Mouse (Mus musculus) liver, adult (tissue): ENCODE data around the gene Prim1.

ENCODE experiments used
- GATA4 ChIP-seq: IDR thresholded peaks from 2 replicates; pipeline ENCODE4 v1.6.1; 2014; ENCODE audit warnings: mild to moderate bottlenecking, low read length; ENCODE audit not compliant: insufficient replicate concordance

Prim1 gene

GRCm38 (mm10) chr10:128015068-128015934 lies at the start of gene Prim1:
Gene Prim1, plus strand, starts transcription at chr10:128015168.
- no peak for TF ChIP-seq GATA4

GRCm38 (mm10) chr10:127966506-127966905 lies 48.5 kb upstream of the Prim1 start:
- TF ChIP-seq GATA4 = peak; percentile 55; the same call in 1 of the 2 replicates

GRCm38 (mm10) chr10:127969820-127970219 lies 45.1 kb upstream of the Prim1 start:
- peak; percentile 96 for TF ChIP-seq GATA4

GRCm38 (mm10) chr10:127970359-127970831 lies 44.6 kb upstream of the Prim1 start:
- no peak for TF ChIP-seq GATA4

- no peak for TF ChIP-seq GATA4
These were observed 43.8 kb upstream of the Prim1 start for GRCm38 (mm10) chr10:127971135-127971534.

GRCm38 (mm10) chr10:127974062-127974461 lies 40.9 kb upstream of the Prim1 start:
- TF ChIP-seq GATA4 = no peak

GRCm38 (mm10) chr10:127975503-127975902 lies 39.5 kb upstream of the Prim1 start:
- TF ChIP-seq GATA4 = no peak

- no peak for TF ChIP-seq GATA4
These were observed 30.3 kb upstream of the Prim1 start for GRCm38 (mm10) chr10:127984650-127985049.

- no peak for TF ChIP-seq GATA4
These were observed 29.4 kb upstream of the Prim1 start for GRCm38 (mm10) chr10:127985601-127986000.

- TF ChIP-seq GATA4 = no peak
These were observed 18.3 kb upstream of the Prim1 start for GRCm38 (mm10) chr10:127996690-127997089.

- TF ChIP-seq GATA4 = no peak
These were observed 16.7 kb upstream of the Prim1 start for GRCm38 (mm10) chr10:127998260-127998659.

GRCm38 (mm10) chr10:128003281-128003801 lies 11.6 kb upstream of the Prim1 start:
- no peak for TF ChIP-seq GATA4

- peak; percentile 84 for TF ChIP-seq GATA4
These were observed 10.1 kb upstream of the Prim1 start for GRCm38 (mm10) chr10:128004918-128005317.

GRCm38 (mm10) chr10:128005479-128005878 lies 9.5 kb upstream of the Prim1 start:
- no peak for TF ChIP-seq GATA4

- no peak for TF ChIP-seq GATA4
These were observed 7.5 kb upstream of the Prim1 start, which contains the start of gene Hsd17b6 for GRCm38 (mm10) chr10:128007446-128007845. Gene Hsd17b6, minus strand, starts transcription at chr10:128007611.

- TF ChIP-seq GATA4 = no peak
These were observed 6.6 kb upstream of the Prim1 start for GRCm38 (mm10) chr10:128008207-128008889.
